Mouse (Mus musculus): ENCODE results near the gene Cldn22.

GRCm38 (mm10) chr8:47843651-47844050 lies 19.4 kb downstream of the Cldn22 start:
- TF ChIP-seq ZC3H11A (IDR thresholded peaks at IDR 0.05; ENCODE audit: borderline replicate concordance, low read depth, low read length) (no peak), MAFK (IDR thresholded peaks at IDR 0.05; ENCODE audit: insufficient read depth, low read depth, low read length) (no peak), ZNF384 (IDR thresholded peaks at IDR 0.05; ENCODE audit: low read depth, low read length) (no peak), HCFC1 (IDR thresholded peaks at IDR 0.05; ENCODE audit: borderline replicate concordance, insufficient read depth, low read length) (no peak), CHD2 (IDR thresholded peaks at IDR 0.05; ENCODE audit: low read depth, low read length) (no peak)

All from ES-E14 (cell line).